Mouse (Mus musculus) bone marrow, adult 2 months (tissue): ENCODE measurements around the gene Sord.

Experiments used
- CTCF ChIP-seq: fragments of 200-500 bp; IDR thresholded peaks from 2 replicates; pipeline ENCODE4 v1.5.1; 2011; ENCODE audit warnings: low read length, control low read depth; ENCODE audit not compliant: control insufficient read depth, insufficient read depth
- POLR2A ChIP-seq: fragments of 200-500 bp; IDR thresholded peaks from 2 replicates; pipeline ENCODE4 v1.6.1; 2011; ENCODE audit warnings: low read depth, mild to moderate bottlenecking, control low read depth, low read length, borderline replicate concordance; ENCODE audit not compliant: control insufficient read depth

DNA sequence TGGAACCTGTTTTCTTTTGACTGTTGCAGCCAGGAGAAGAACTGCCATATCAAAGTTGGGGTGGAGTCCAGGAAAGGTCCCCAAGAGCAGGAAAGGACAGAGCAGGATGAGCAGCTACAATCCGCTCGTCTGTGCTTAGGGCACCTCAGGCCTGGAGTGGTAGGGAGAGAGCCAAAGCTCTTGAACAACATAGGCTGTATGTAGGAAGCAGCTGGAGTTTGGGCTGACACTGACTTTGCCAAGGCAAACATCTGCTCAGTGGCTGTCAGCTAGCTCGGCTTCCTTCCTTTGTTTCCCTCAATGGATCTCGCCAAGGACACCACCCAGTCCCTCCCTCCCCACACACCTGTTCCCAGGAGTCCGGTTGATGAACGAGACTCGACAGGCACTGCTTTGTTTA is 51.6 kb downstream of the Sord start:
- TF ChIP-seq POLR2A (no peak), CTCF (no peak)
